Mouse (Mus musculus) kidney, embryonic 16.5 days (tissue): ENCODE measurements at regions not wholly inside any gene's neighbourhood (a gene's known extent, or its start where the extent isn't known, plus 50 kb on each side); places are given as distances from the start of the nearest gene placed in this dataset.

Experiments
- ATAC-seq: fragments of 200-750 bp; cut with Nextera tagmentation; 2 replicates; pipeline ENCODE4 v1.8.0; 2017; ENCODE audit warnings: moderate TSS enrichment; ENCODE audit not compliant: low FRiP score, low TSS enrichment
- H3K27ac ChIP-seq: fragments of 300-500 bp; sonication (generic); 2 replicates; pipeline ENCODE4 v1.5.1; 2014; ENCODE audit warnings: low read length
- H3K27me3 ChIP-seq: fragments of 300-500 bp; sonication (generic); 2 replicates; pipeline ENCODE4 v1.6.1; 2014; ENCODE audit warnings: low read length, control low read depth, mixed read lengths; ENCODE audit not compliant: insufficient read depth
- H3K36me3 ChIP-seq: fragments of 300-500 bp; sonication (generic); 2 replicates; pipeline ENCODE4 v1.6.1; 2014; ENCODE audit warnings: low read length, control low read depth, mixed read lengths; ENCODE audit not compliant: insufficient read depth
- H3K4me1 ChIP-seq: fragments of 300-500 bp; sonication (generic); 2 replicates; pipeline ENCODE4 v1.6.1; 2014; ENCODE audit warnings: low read length, control low read depth, mixed read lengths; ENCODE audit not compliant: insufficient read depth
- H3K4me2 ChIP-seq: fragments of 300-500 bp; sonication (generic); replicated peaks from 2 replicates; pipeline ENCODE4 v1.6.1; 2014; ENCODE audit warnings: low read depth, low read length
- H3K4me3 ChIP-seq: fragments of 300-500 bp; sonication (generic); 2 replicates; pipeline ENCODE4 v1.5.1; 2014; ENCODE audit warnings: mild to moderate bottlenecking, low read length
- H3K9ac ChIP-seq: fragments of 300-500 bp; sonication (generic); replicated peaks from 2 replicates; pipeline ENCODE4 v1.6.1; 2014; ENCODE audit warnings: low read length
- H3K9me3 ChIP-seq: fragments of 300-500 bp; sonication (generic); 2 replicates; pipeline ENCODE4 v1.6.1; 2016; ENCODE audit warnings: low read length, control low read depth
- WGBS: fragments of 180-500 bp; shearing (Covaris S2); extraction: QIAGEN DNeasy Blood & Tissue Kit; methylation state at CpG from one replicate; pipeline ENCODE4 v1.1.7; 2014; 5-methylcytosine and 5-hydroxymethylcytosine counted together

GRCm38 (mm10) chr15:62088341-62088740, 1165.5 kb upstream of the A1bg start:
- Histone ChIP-seq H3K36me3 (no peaks in the 10 kb centered on the region), H3K4me3 (no peak overlapping the region), H3K9me3 (no peaks in the 10 kb centered on the region), H3K9ac (no peak overlapping the region), H3K4me2 (no peak overlapping the region), H3K4me1 (peaks cover 16% of the 10 kb centered on the region), H3K27me3 (no peaks in the 10 kb centered on the region), H3K27ac (no peak overlapping the region)
- WGBS, result 92% methylated on average over 4 of the region's 4 CpGs
- ATAC-seq, result no peak

- H3K36me3 ChIP-seq, result no peaks in the 10 kb centered on the region
- no peak overlapping the region for H3K9ac ChIP-seq
- 67% methylated on average over 6 of the region's 6 CpGs for WGBS
- no peaks in the 10 kb centered on the region for H3K27me3 ChIP-seq
- H3K4me3 ChIP-seq, result no peak overlapping the region
- ATAC-seq, result no peak
- no peak overlapping the region for H3K4me2 ChIP-seq
- peaks cover 10% of the 10 kb centered on the region for H3K4me1 ChIP-seq
- H3K27ac ChIP-seq, result no peak overlapping the region
- H3K9me3 ChIP-seq, result no peaks in the 10 kb centered on the region
Measured at GRCm38 (mm10) chr15:62087755-62088154, 1164.9 kb upstream of the A1bg start.

GRCm38 (mm10) chr15:62086037-62086436, 1163.2 kb upstream of the A1bg start:
- H3K4me1 ChIP-seq, result no peaks in the 10 kb centered on the region
- no peaks in the 10 kb centered on the region for H3K9me3 ChIP-seq
- 87% methylated on average over 3 of the region's 3 CpGs for WGBS
- no peaks in the 10 kb centered on the region for H3K27me3 ChIP-seq
- no peak for ATAC-seq
- H3K27ac ChIP-seq, result no peak overlapping the region
- no peak overlapping the region for H3K4me2 ChIP-seq
- H3K4me3 ChIP-seq, result no peak overlapping the region
- H3K36me3 ChIP-seq, result no peaks in the 10 kb centered on the region
- no peak overlapping the region for H3K9ac ChIP-seq

GRCm38 (mm10) chr15:62083347-62083746, 1160.5 kb upstream of the A1bg start:
- Histone ChIP-seq H3K9me3 (no peaks in the 10 kb centered on the region), H3K4me1 (peaks cover 4% of the 10 kb centered on the region; the same call in 1 of the 2 replicates), H3K27me3 (no peaks in the 10 kb centered on the region), H3K9ac (no peak overlapping the region), H3K4me2 (no peak overlapping the region), H3K36me3 (no peaks in the 10 kb centered on the region), H3K4me3 (no peak overlapping the region), H3K27ac (no peak overlapping the region)
- 84% methylated on average over 3 of the region's 3 CpGs for WGBS
- no peak for ATAC-seq

GRCm38 (mm10) chr15:62082539-62082938, 1159.7 kb upstream of the A1bg start:
- Histone ChIP-seq H3K27ac (no peak overlapping the region), H3K9ac (no peak overlapping the region), H3K27me3 (no peaks in the 10 kb centered on the region), H3K36me3 (no peaks in the 10 kb centered on the region), H3K4me2 (no peak overlapping the region), H3K4me3 (no peak overlapping the region), H3K4me1 (peaks cover 4% of the 10 kb centered on the region; the same call in 1 of the 2 replicates), H3K9me3 (no peaks in the 10 kb centered on the region)
- WGBS, result 94% methylated on average over 2 of the region's 2 CpGs
- no peak for ATAC-seq

- peak; percentile 67; the same call in 1 of the 2 replicates for ATAC-seq
- WGBS, result 70% methylated on average over 9 of the region's 9 CpGs
- H3K27ac ChIP-seq, result no peak overlapping the region
Measured at GRCm38 (mm10) chr15:62079155-62080109, 1156.6 kb upstream of the A1bg start.

GRCm38 (mm10) chr15:62076552-62077234, 1153.9 kb upstream of the A1bg start:
- ATAC-seq, result no peak
- no peaks in the 10 kb centered on the region for H3K36me3 ChIP-seq
- H3K4me2 ChIP-seq, result no peak overlapping the region
- H3K9me3 ChIP-seq, result no peaks in the 10 kb centered on the region
- no peaks in the 10 kb centered on the region for H3K27me3 ChIP-seq
- H3K27ac ChIP-seq, result no peak overlapping the region
- H3K4me1 ChIP-seq, result peaks cover 4% of the 10 kb centered on the region; the same call in 1 of the 2 replicates
- WGBS, result 85% methylated on average over 5 of the region's 5 CpGs
- no peak overlapping the region for H3K4me3 ChIP-seq
- H3K9ac ChIP-seq, result no peak overlapping the region

More at GRCm38 (mm10) chr15:62079155-62080109, 1156.6 kb upstream of the A1bg start:
- Histone ChIP-seq H3K4me3 (no peak overlapping the region), H3K9me3 (no peaks in the 10 kb centered on the region), H3K27me3 (no peaks in the 10 kb centered on the region), H3K36me3 (no peaks in the 10 kb centered on the region), H3K4me2 (no peak overlapping the region), H3K9ac (no peak overlapping the region), H3K4me1 (peaks cover 4% of the 10 kb centered on the region; the same call in 1 of the 2 replicates)

GRCm38 (mm10) chr15:62074735-62075134, 1151.9 kb upstream of the A1bg start:
- ATAC-seq, result no peak
- Histone ChIP-seq H3K27me3 (no peaks in the 10 kb centered on the region), H3K27ac (no peak overlapping the region), H3K9ac (no peak overlapping the region), H3K9me3 (no peaks in the 10 kb centered on the region), H3K4me3 (no peak overlapping the region), H3K36me3 (no peaks in the 10 kb centered on the region), H3K4me1 (peaks cover 4% of the 10 kb centered on the region; the same call in 1 of the 2 replicates), H3K4me2 (no peak overlapping the region)
- WGBS, result 95% methylated on average over 4 of the region's 4 CpGs

- no peak overlapping the region for H3K27ac ChIP-seq
- H3K9ac ChIP-seq, result no peak overlapping the region
- H3K4me2 ChIP-seq, result no peak overlapping the region
- ATAC-seq, result no peak
- no peaks in the 10 kb centered on the region for H3K27me3 ChIP-seq
- 95% methylated on average over 5 of the region's 5 CpGs for WGBS
- no peaks in the 10 kb centered on the region for H3K36me3 ChIP-seq
- H3K9me3 ChIP-seq, result no peaks in the 10 kb centered on the region
- H3K4me3 ChIP-seq, result no peak overlapping the region
- H3K4me1 ChIP-seq, result no peaks in the 10 kb centered on the region
Measured at GRCm38 (mm10) chr15:62073595-62073994, 1150.8 kb upstream of the A1bg start.
